ENCODE assay signal across 1 mouse cellular context in genomic region chr9:59542766-59543324, GRCm38 (mm10).
TF ChIP-seq lines count a peak whose summit lies in the region.

No protein-coding gene starts in this region.

TF ChIP-seq in CH12.LX, 34 proteins besides CTCF, POLR2A, EP300 and RAD21 (continued from another document):
- TF ChIP-seq ZNF384 (IDR thresholded peaks at IDR 0.05; ENCODE audit: low read depth, low read length) (no peak), BHLHE40 (IDR thresholded peaks at IDR 0.05; ENCODE audit: low read depth, low read length) (no peak)
